Mouse (Mus musculus) cerebellum, adult 2 months (tissue): Measurements from ENCODE around the gene Ppp3cb.

Experiments
- CTCF ChIP-seq: fragments of 200-500 bp; IDR thresholded peaks from 2 replicates; pipeline ENCODE4 v1.5.1; 2011; ENCODE audit warnings: low read depth, mild to moderate bottlenecking, control low read depth, low read length, moderate library complexity, borderline replicate concordance; ENCODE audit not compliant: insufficient read depth
- POLR2A ChIP-seq: fragments of 200-500 bp; IDR thresholded peaks from 2 replicates; pipeline ENCODE4 v1.6.1; 2011; ENCODE audit warnings: low read length, control low read depth, borderline replicate concordance; ENCODE audit not compliant: insufficient read depth

DNA sequence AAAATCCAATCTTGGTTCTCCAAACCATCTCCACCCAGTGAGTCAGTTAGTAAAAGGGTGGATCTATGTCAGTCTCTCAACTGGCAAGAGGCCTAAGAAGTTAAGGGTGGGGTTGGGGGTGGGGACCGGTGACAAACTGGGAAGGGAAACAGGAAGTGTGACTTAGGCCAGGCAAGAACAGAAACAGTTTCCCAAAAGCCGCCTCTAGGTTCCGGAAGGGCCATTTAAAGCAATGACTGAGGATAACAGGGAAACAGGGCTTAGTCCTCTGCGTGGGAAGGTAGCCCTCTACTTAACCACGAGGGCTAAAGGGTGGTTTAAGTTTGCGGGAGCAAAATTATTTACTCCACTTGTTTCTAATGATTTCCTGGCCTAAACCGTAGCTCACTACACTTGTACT lies 67.6 kb downstream of the Ppp3cb start:
- TF ChIP-seq POLR2A (no peak), CTCF (no peak)
